Mouse (Mus musculus) limb, embryonic 11.5 days (tissue): Measurements from ENCODE around the gene H13. TPM values are rescaled to one million over a fixed set of nuclear protein-coding genes. Genes with fewer than 3 reads are reported as not detected.

Experiments used
- ATAC-seq: fragments of 200-750 bp; cut with Nextera tagmentation; 2 replicates; pipeline ENCODE4 v1.8.0; 2017; ENCODE audit warnings: low read depth; ENCODE audit not compliant: insufficient number of reproducible peaks, low FRiP score, low TSS enrichment
- DNase-seq: peaks from one replicate; pipeline ENCODE4 v3.0.0-alpha.2; 2015; ENCODE audit warnings: low spot score
- H3K27ac ChIP-seq: fragments of 300-500 bp; sonication (generic); replicated peaks from 2 replicates; pipeline ENCODE4 v1.5.1; 2014; ENCODE audit warnings: low read depth, mild to moderate bottlenecking, low read length
- H3K27me3 ChIP-seq: fragments of 300-500 bp; sonication (generic); 2 replicates; pipeline ENCODE4 v1.6.1; 2014; ENCODE audit warnings: mild to moderate bottlenecking, low read length, mixed read lengths; ENCODE audit not compliant: control insufficient read depth, insufficient read depth
- H3K36me3 ChIP-seq: fragments of 300-500 bp; sonication (generic); 2 replicates; pipeline ENCODE4 v1.6.1; 2014; ENCODE audit warnings: mild to moderate bottlenecking, low read length, moderate library complexity, mixed read lengths; ENCODE audit not compliant: control insufficient read depth, insufficient read depth
- H3K4me1 ChIP-seq: fragments of 300-500 bp; sonication (generic); 2 replicates; pipeline ENCODE4 v1.6.1; 2014; ENCODE audit warnings: low read length, mixed read lengths; ENCODE audit not compliant: control insufficient read depth, insufficient read depth
- H3K4me2 ChIP-seq: fragments of 300-500 bp; sonication (generic); 2 replicates; pipeline ENCODE4 v1.6.1; 2014; ENCODE audit warnings: low read depth, mild to moderate bottlenecking, moderate library complexity; ENCODE audit not compliant: severe bottlenecking
- H3K4me3 ChIP-seq: fragments of 300-500 bp; sonication (generic); 2 replicates; pipeline ENCODE4 v1.5.1; 2014; ENCODE audit warnings: low read depth, low read length
- H3K9ac ChIP-seq: fragments of 300-500 bp; sonication (generic); 2 replicates; pipeline ENCODE4 v1.6.1; 2014; ENCODE audit warnings: mild to moderate bottlenecking, low read length
- H3K9me3 ChIP-seq: fragments of 300-500 bp; sonication (generic); 2 replicates; pipeline ENCODE4 v1.6.1; 2016; ENCODE audit warnings: low read length; ENCODE audit not compliant: control insufficient read depth
- WGBS: fragments of 180-500 bp; shearing (Covaris S2); extraction: QIAGEN DNeasy Blood & Tissue Kit; methylation state at CpG from one replicate; pipeline ENCODE4 v1.1.7; 2014; 5-methylcytosine and 5-hydroxymethylcytosine counted together
- polyA plus RNA-seq: library from polyadenylated mRNA; unstranded; fragments of >200 nt; fragmentation: Nextera tagmentation; extraction: Ambion mirVana; gene quantifications from 2 replicates; pipeline ENCODE4 v1.2.1, GENCODE M21; 2014

The H13 gene
- polyA plus RNA-seq, 1 experiment from 2014 or later: 126 TPM

GRCm38 (mm10) chr2:152726213-152726612 is 57.0 kb downstream of the H13 start:
- DNase-seq: no peak
- WGBS: 53% methylated on average over 6 of the region's 6 CpGs
- H3K27ac ChIP-seq: no peak overlapping the region

GRCm38 (mm10) chr2:152726751-152727335 is 57.6 kb downstream of the H13 start:
- ATAC-seq: no peak
- no peaks in the 10 kb centered on the region for H3K27me3 ChIP-seq
- no peak overlapping the region for H3K4me3 ChIP-seq
- no peaks in the 10 kb centered on the region for H3K9me3 ChIP-seq
- no peak for DNase-seq
- H3K27ac ChIP-seq: no peak overlapping the region
- H3K4me2 ChIP-seq: no peak overlapping the region
- no peaks in the 10 kb centered on the region for H3K36me3 ChIP-seq
- peaks cover 54% of the 10 kb centered on the region for H3K4me1 ChIP-seq
- 63% methylated on average over 6 of the region's 6 CpGs for WGBS
- no peak overlapping the region for H3K9ac ChIP-seq

More at GRCm38 (mm10) chr2:152726213-152726612, 57.0 kb downstream of the H13 start:
- Histone ChIP-seq H3K9me3 (no peaks in the 10 kb centered on the region), H3K4me3 (no peak overlapping the region), H3K4me2 (no peak overlapping the region), H3K27me3 (no peaks in the 10 kb centered on the region), H3K4me1 (peaks cover 54% of the 10 kb centered on the region), H3K36me3 (no peaks in the 10 kb centered on the region), H3K9ac (no peak overlapping the region)
- no peak for ATAC-seq

GRCm38 (mm10) chr2:152727795-152728510 is 58.7 kb downstream of the H13 start:
- Histone ChIP-seq H3K9me3 (no peaks in the 10 kb centered on the region), H3K27me3 (no peaks in the 10 kb centered on the region), H3K27ac (no peak overlapping the region; the same call in 1 of the 2 replicates), H3K9ac (0 out of 2 replicates have a peak overlapping the region, but pooled peaks have one; percentile 12), H3K4me2 (no peak overlapping the region; the same call in 1 of the 2 replicates), H3K4me1 (peaks cover 56% of the 10 kb centered on the region), H3K4me3 (no peak overlapping the region), H3K36me3 (no peaks in the 10 kb centered on the region)
- no peak for DNase-seq
- WGBS: 89% methylated on average over 14 of the region's 14 CpGs
- no peak for ATAC-seq

- DNase-seq (no peak), ATAC-seq (no peak)
- Histone ChIP-seq H3K9ac (no peak overlapping the region), H3K9me3 (no peaks in the 10 kb centered on the region), H3K4me3 (no peak overlapping the region), H3K36me3 (no peaks in the 10 kb centered on the region), H3K4me1 (peaks cover 55% of the 10 kb centered on the region), H3K4me2 (no peak overlapping the region; the same call in 1 of the 2 replicates), H3K27ac (peak overlapping the region; percentile 91), H3K27me3 (no peaks in the 10 kb centered on the region)
- WGBS: 82% methylated on average over 7 of the region's 7 CpGs
Observed at GRCm38 (mm10) chr2:152728594-152728993, 59.3 kb downstream of the H13 start.

- WGBS: 19% methylated on average over 8 of the region's 8 CpGs
Observed at GRCm38 (mm10) chr2:152729013-152729635, 59.9 kb downstream of the H13 start.

GRCm38 (mm10) chr2:152729636-152730020 is 60.4 kb downstream of the H13 start:
- peak overlapping the region; percentile 23; the same call in 1 of the 2 replicates for H3K9ac ChIP-seq
- peaks cover 51% of the 10 kb centered on the region for H3K4me1 ChIP-seq
- H3K27ac ChIP-seq: peak overlapping the region; percentile 91
- H3K9me3 ChIP-seq: no peaks in the 10 kb centered on the region
- H3K4me3 ChIP-seq: no peak overlapping the region
- 10% methylated on average over 7 of the region's 7 CpGs for WGBS
- DNase-seq: peak; percentile 90
- peak; percentile 91 for ATAC-seq
- H3K27me3 ChIP-seq: no peaks in the 10 kb centered on the region
- no peaks in the 10 kb centered on the region for H3K36me3 ChIP-seq
- H3K4me2 ChIP-seq: peak overlapping the region; percentile 7

More at GRCm38 (mm10) chr2:152729013-152729635, 59.9 kb downstream of the H13 start:
- Histone ChIP-seq H3K4me1 (peaks cover 53% of the 10 kb centered on the region), H3K36me3 (no peaks in the 10 kb centered on the region), H3K4me3 (no peak overlapping the region), H3K9ac (peak overlapping the region; percentile 23; the same call in 1 of the 2 replicates), H3K27ac (peak overlapping the region; percentile 91), H3K9me3 (no peaks in the 10 kb centered on the region), H3K4me2 (no peak overlapping the region; the same call in 1 of the 2 replicates), H3K27me3 (no peaks in the 10 kb centered on the region)
- DNase-seq (peak; percentile 58), ATAC-seq (no peak; the same call in 1 of the 2 replicates)

GRCm38 (mm10) chr2:152733201-152733600 is 63.9 kb downstream of the H13 start:
- ATAC-seq (no peak), DNase-seq (no peak)
- WGBS: 89% methylated on average over 2 of the region's 2 CpGs
- no peaks in the 10 kb centered on the region for H3K27me3 ChIP-seq
- H3K4me3 ChIP-seq: no peak overlapping the region
- no peaks in the 10 kb centered on the region for H3K9me3 ChIP-seq
- no peak overlapping the region for H3K9ac ChIP-seq
- H3K27ac ChIP-seq: no peak overlapping the region
- H3K4me1 ChIP-seq: peaks cover 30% of the 10 kb centered on the region
- no peak overlapping the region for H3K4me2 ChIP-seq
- H3K36me3 ChIP-seq: no peaks in the 10 kb centered on the region

- peak overlapping the region; percentile 36; the same call in 1 of the 2 replicates for H3K9ac ChIP-seq
- DNase-seq (no peak), ATAC-seq (no peak)
- peaks cover 22% of the 10 kb centered on the region for H3K4me1 ChIP-seq
- no peaks in the 10 kb centered on the region for H3K9me3 ChIP-seq
- H3K27me3 ChIP-seq: no peaks in the 10 kb centered on the region
- peak overlapping the region; percentile 54 for H3K4me2 ChIP-seq
- H3K4me3 ChIP-seq: peak overlapping the region; percentile 92
- no peaks in the 10 kb centered on the region for H3K36me3 ChIP-seq
- 8% methylated on average over 10 of the region's 10 CpGs for WGBS
- peak overlapping the region; percentile 91 for H3K27ac ChIP-seq
Observed at GRCm38 (mm10) chr2:152734501-152734900, 65.2 kb downstream of the H13 start.
